In genomic region chr8:105990856-105991387, GRCm38 (mm10) we compare ENCODE assay signal across 8 mouse cellular contexts. TPM values are rescaled to one million over a fixed set of nuclear protein-coding genes. Genes with fewer than 3 reads are reported as not detected.
A peak's percentile ranks its signal among the peaks of the same experiment; 100 is the strongest.
DNase-seq lines count a peak whose midpoint lies in the region; ATAC-seq and TF ChIP-seq lines count a peak whose summit lies in the region.

TSS of gene Dus2 (plus strand) at chr8:105991337.

- H3K4me3 ChIP-seq in ES-E14 (ENCODE audit: insufficient read depth in 1 of 2, low read depth in 1 of 2, low read length in 2 of 2, poor library complexity in 1 of 2, severe bottlenecking in 1 of 2), result 0 out of 4 replicates have a peak within 1 kb of the TSS, but pooled peaks of 1 of the 2 experiments have one; percentile 35
- no peak within 1 kb of the TSS for H3K4me3 ChIP-seq in forebrain, embryonic 14.5 days (ENCODE audit: low read depth, low read length)
- H3K4me3 ChIP-seq in lung, embryonic 14.5 days (ENCODE audit: low read depth, low read length), result no peak within 1 kb of the TSS
- no peak within 1 kb of the TSS; the same call in 1 of the 2 replicates for H3K4me3 ChIP-seq in olfactory bulb, adult 2 months (ENCODE audit: insufficient read depth, low read depth, low read length)
- no peak within 1 kb of the TSS for H3K4me3 ChIP-seq in thymus, adult 2 months (ENCODE audit: control insufficient read depth, insufficient read depth, low read length)

- peak; percentile 96 for TF ChIP-seq CTCF in lung, embryonic 14.5 days (IDR thresholded peaks at IDR 0.05; ENCODE audit: low read depth)
- TF ChIP-seq CTCF in olfactory bulb, adult 2 months (IDR thresholded peaks at IDR 0.05; ENCODE audit: insufficient read depth, low read depth, low read length), result peak; percentile 67
- TF ChIP-seq CTCF in thymus, adult 2 months (IDR thresholded peaks at IDR 0.05; ENCODE audit: borderline replicate concordance, control insufficient read depth, extremely low read depth, insufficient read depth, low read length, poor library complexity), result peak; percentile 82; the same call in 1 of the 2 replicates

- peak; percentile 79; the same call in 1 of the 2 replicates for ATAC-seq in cerebellum, adult (ENCODE audit: insufficient number of reproducible peaks, low FRiP score, low TSS enrichment)
- peak; percentile 77 for ATAC-seq in forebrain, embryonic 14.5 days
- peak; percentile 75 for ATAC-seq in lung, embryonic 14.5 days (ENCODE audit: insufficient read depth)

- H3K4me1 ChIP-seq in ES-E14 (ENCODE audit: control insufficient read depth in 2 of 2, insufficient read depth in 2 of 2, low read length in 2 of 2, poor library complexity in 1 of 2), result peaks cover 0 to 1% of the 10 kb centered on the region in 2 experiments; a peak in 1 of 4 replicates
- H3K4me1 ChIP-seq in forebrain, embryonic 14.5 days (ENCODE audit: control insufficient read depth, insufficient read depth, low read length), result no peaks in the 10 kb centered on the region
- H3K4me1 ChIP-seq in lung, embryonic 14.5 days (ENCODE audit: insufficient read depth), result no peaks in the 10 kb centered on the region
- H3K4me1 ChIP-seq in olfactory bulb, adult 2 months (ENCODE audit: control insufficient read depth, insufficient read depth, low read length), result peaks cover 3% of the 10 kb centered on the region
- H3K4me1 ChIP-seq in thymus, adult 2 months (replicated peaks; ENCODE audit: control insufficient read depth, insufficient read depth, low read length), result peaks cover 22% of the 10 kb centered on the region

- WGBS in forebrain, embryonic 14.5 days, result 14% methylated on average over 15 of the region's 15 CpGs
- 8% methylated on average over 15 of the region's 15 CpGs for WGBS in lung, embryonic 14.5 days
- 13% methylated on average over 15 of the region's 15 CpGs for WGBS in olfactory bulb, adult 2 months
- WGBS in thymus, adult 2 months, result 17% methylated on average over 15 of the region's 15 CpGs

- no peaks in the 10 kb centered on the region for H3K36me3 ChIP-seq in ES-E14 (ENCODE audit: control insufficient read depth, insufficient read depth, low read length, poor library complexity, severe bottlenecking)
- H3K36me3 ChIP-seq in forebrain, embryonic 14.5 days (ENCODE audit: control insufficient read depth, insufficient read depth, low read length), result no peaks in the 10 kb centered on the region
- H3K36me3 ChIP-seq in lung, embryonic 14.5 days (ENCODE audit: insufficient read depth), result no peaks in the 10 kb centered on the region
- no peaks in the 10 kb centered on the region for H3K36me3 ChIP-seq in thymus, adult 2 months (ENCODE audit: control insufficient read depth, insufficient read depth, low read length)

- no peaks in the 10 kb centered on the region for H3K27me3 ChIP-seq in forebrain, embryonic 14.5 days (replicated peaks; ENCODE audit: control insufficient read depth, insufficient read depth, low read length)
- no peaks in the 10 kb centered on the region for H3K27me3 ChIP-seq in lung, embryonic 14.5 days (ENCODE audit: insufficient read depth, low read length)
- H3K27me3 ChIP-seq in thymus, adult 2 months (ENCODE audit: control insufficient read depth, insufficient read depth, low read length), result no peaks in the 10 kb centered on the region

- H3K27ac ChIP-seq in ES-E14 (ENCODE audit: insufficient read depth, low read depth, low read length, poor library complexity, severe bottlenecking), result no peak within 1 kb of the TSS
- no peak within 1 kb of the TSS for H3K27ac ChIP-seq in forebrain, embryonic 14.5 days (ENCODE audit: low read depth, low read length)
- H3K27ac ChIP-seq in lung, embryonic 14.5 days (ENCODE audit: low read depth), result no peak within 1 kb of the TSS
- no peak within 1 kb of the TSS for H3K27ac ChIP-seq in olfactory bulb, adult 2 months (ENCODE audit: insufficient read depth, low read depth, low read length)
- H3K27ac ChIP-seq in thymus, adult 2 months (ENCODE audit: control insufficient read depth, insufficient read depth, low read length), result peak within 1 kb of the TSS; percentile 9

- no peak within 1 kb of the TSS for H3K9ac ChIP-seq in ES-E14 (ENCODE audit: insufficient read depth, low read depth, low read length, poor library complexity, severe bottlenecking)
- H3K9ac ChIP-seq in forebrain, embryonic 14.5 days (ENCODE audit: low read length), result peak within 1 kb of the TSS; percentile 29; the same call in 1 of the 2 replicates
- H3K9ac ChIP-seq in lung, embryonic 14.5 days, result peak within 1 kb of the TSS; percentile 2; the same call in 1 of the 2 replicates

- intact Hi-C loops in heart, postnatal 25 days (cut with DNase I), result loop anchor here (1.0 to 5.0 kb wide), 3 partner anchors 31 to 126 kb away; no protein-coding TSS in a partner anchor

- peak; percentile 90 for DNase-seq in ES-E14 (ENCODE audit: low read depth, low spot score)
- peak; percentile 86 for DNase-seq in forebrain, embryonic 14.5 days (ENCODE audit: low spot score)
- peak; percentile 30 for DNase-seq in heart, postnatal 25 days (ENCODE audit: low spot score)
- peak; percentile 70 for DNase-seq in layer of hippocampus, adult 11-12 months (ENCODE audit: low spot score)
- peak; percentile 94 for DNase-seq in lung, embryonic 14.5 days
- DNase-seq in thymus, adult 2 months, result peak; percentile 87

- peak within 1 kb of the TSS; percentile 16; the same call in 1 of the 2 replicates for H3K4me2 ChIP-seq in forebrain, embryonic 14.5 days (ENCODE audit: low read length)
- peak within 1 kb of the TSS; percentile 34; the same call in 1 of the 2 replicates for H3K4me2 ChIP-seq in lung, embryonic 14.5 days

- no peaks in the 10 kb centered on the region for H3K9me3 ChIP-seq in ES-E14 (ENCODE audit: control insufficient read depth, insufficient read depth, low read depth, low read length)
- no peaks in the 10 kb centered on the region for H3K9me3 ChIP-seq in forebrain, embryonic 14.5 days (replicated peaks; ENCODE audit: control insufficient read depth, low read length)
- no peaks in the 10 kb centered on the region for H3K9me3 ChIP-seq in lung, embryonic 14.5 days (ENCODE audit: low read depth, low read length)

- in situ Hi-C loops in ES-E14 (cut with MboI; ENCODE audit: low sequenced_read_pairs in 2 of 2, unreplicated experiment in 2 of 2), result no loop called here

- TF ChIP-seq POLR2A in olfactory bulb, adult 2 months (IDR thresholded peaks at IDR 0.05; ENCODE audit: insufficient read depth, low read depth, low read length), result no peak
- TF ChIP-seq POLR2A in thymus, adult 2 months (IDR thresholded peaks at IDR 0.05; ENCODE audit: control insufficient read depth, extremely low read depth, insufficient read depth, low read length, poor library complexity), result no peak

TF ChIP-seq in ES-E14, 5 proteins besides CTCF, POLR2A, EP300 and RAD21:
- TF ChIP-seq HCFC1 (IDR thresholded peaks at IDR 0.05; ENCODE audit: borderline replicate concordance, insufficient read depth, low read length) (no peak), ZC3H11A (IDR thresholded peaks at IDR 0.05; ENCODE audit: borderline replicate concordance, low read depth, low read length) (peak; percentile 72; the same call in 1 of the 2 replicates)

RNA-seq across cellular contexts. Expression of gene Dus2, which starts in this region (rescaled TPM):
- 16.8 and 17.4 TPM in 2 replicates for total RNA-seq in ES-E14 (2012; rRNA removed)
- 18.4 and 20.3 TPM in 2 replicates for polyA plus RNA-seq in forebrain, embryonic 14.5 days (2014; fragmentation: Nextera tagmentation; extraction: Ambion mirVana)
- total RNA-seq in heart, postnatal 25 days (2021), result 1 to 10 TPM; 8.8 to 8.9 TPM
- polyA plus RNA-seq in lung, embryonic 14.5 days (2014; fragmentation: Nextera tagmentation; extraction: Ambion mirVana), result 20.0 and 20.3 TPM in 2 replicates
- polyA plus RNA-seq in olfactory bulb, adult 2 months (2012; ENCODE audit: insufficient read depth, insufficient read length, low replicate concordance, missing spikeins), result not detected in 2 replicates
- polyA plus RNA-seq in thymus, adult 2 months (2012; rRNA removed), result 19.8 and 22.3 TPM in 2 replicates

Comparison
In these comparisons a context has a peak if more than half of its experiments do, and no peak if none do; other contexts are left out.
1. RNA of gene Dus2 (polyA plus RNA-seq): 20.0 to 20.3 TPM in lung, embryonic 14.5 days, 19.8 to 22.3 TPM in thymus, adult 2 months and 18.4 to 20.3 TPM in forebrain, embryonic 14.5 days; not detected in olfactory bulb, adult 2 months; every median in the first group is over 10 times any median in the second.
2. DNase-seq: peak in every context shown above with its lines; median percentile 94 in lung, embryonic 14.5 days; 90 in ES-E14; 87 in thymus, adult 2 months; 86 in forebrain, embryonic 14.5 days; 70 in layer of hippocampus, adult 11-12 months; 30 in heart, postnatal 25 days.
3. Peak in every context shown above with its lines, with median percentiles within 50 percentile points of each other: ATAC-seq and CTCF ChIP-seq.